Mouse (Mus musculus) thymus, adult 2 months (tissue): ENCODE measurements around the gene Mief2.

Experiments
- CTCF ChIP-seq: fragments of 200-500 bp; IDR thresholded peaks from 2 replicates; pipeline ENCODE4 v1.5.1; 2012; ENCODE audit warnings: mild to moderate bottlenecking, control low read depth, low read length, moderate library complexity, borderline replicate concordance; ENCODE audit not compliant: control insufficient read depth, poor library complexity, insufficient read depth; ENCODE audit errors: extremely low read depth
- POLR2A ChIP-seq: fragments of 200-500 bp; IDR thresholded peaks from 2 replicates; pipeline ENCODE4 v1.6.1; 2012; ENCODE audit warnings: mild to moderate bottlenecking, low read length, control low read depth, moderate library complexity; ENCODE audit not compliant: control insufficient read depth, poor library complexity, insufficient read depth; ENCODE audit errors: extremely low read depth

DNA sequence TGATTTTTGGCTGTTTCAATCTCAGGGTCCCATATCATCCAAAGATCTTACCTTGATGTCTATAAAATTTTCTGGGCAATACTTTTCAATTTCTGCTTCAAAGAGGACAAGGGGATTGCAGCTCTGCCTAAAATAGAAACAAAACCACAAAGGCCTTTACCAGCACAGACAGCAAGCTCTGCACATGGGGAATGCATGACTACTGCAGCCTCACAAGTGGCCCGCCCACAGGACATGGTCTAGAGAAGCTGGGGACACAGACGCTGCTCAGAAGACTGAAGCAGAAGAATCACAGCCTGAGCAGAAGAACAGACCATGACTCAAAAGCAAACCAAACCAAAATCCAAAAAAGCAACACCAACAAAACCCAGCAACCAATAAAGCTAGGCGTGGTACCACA lies 33.5 kb downstream of the Mief2 start:
- TF ChIP-seq CTCF = no peak
- TF ChIP-seq POLR2A = no peak
